Mouse (Mus musculus): ENCODE measurements around the gene Polr1e.
A peak's percentile ranks its signal among the peaks of the same experiment; 100 is the strongest.
"Not testable (repeated sequence)": the region's sequence is repeated elsewhere in the genome, so short reads cannot be mapped to it uniquely, and the experiment has no call there.

Polr1e gene

DNA sequence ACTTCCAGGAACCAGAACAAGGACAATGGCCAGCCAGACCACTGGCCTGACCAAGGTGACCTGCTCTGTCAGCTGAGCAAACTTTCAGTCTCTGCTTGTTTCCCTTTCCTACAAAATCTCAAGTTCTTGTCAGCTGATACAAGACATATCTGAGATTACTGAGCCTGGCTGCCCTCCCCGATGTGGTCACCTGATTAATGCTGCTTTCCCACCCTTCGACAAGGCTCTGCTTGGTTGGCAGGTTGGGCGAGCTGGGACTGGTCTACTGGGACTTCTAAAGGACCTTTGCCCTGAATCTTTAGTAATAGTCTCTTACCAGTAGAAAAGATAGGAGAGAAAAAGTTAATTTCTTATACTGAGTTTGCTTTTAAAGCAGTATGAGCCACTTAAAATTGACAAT lies 12.9 kb upstream of the Polr1e start:
- DNase-seq (ENCODE audit: low read depth, low spot score) = no peak

DNA sequence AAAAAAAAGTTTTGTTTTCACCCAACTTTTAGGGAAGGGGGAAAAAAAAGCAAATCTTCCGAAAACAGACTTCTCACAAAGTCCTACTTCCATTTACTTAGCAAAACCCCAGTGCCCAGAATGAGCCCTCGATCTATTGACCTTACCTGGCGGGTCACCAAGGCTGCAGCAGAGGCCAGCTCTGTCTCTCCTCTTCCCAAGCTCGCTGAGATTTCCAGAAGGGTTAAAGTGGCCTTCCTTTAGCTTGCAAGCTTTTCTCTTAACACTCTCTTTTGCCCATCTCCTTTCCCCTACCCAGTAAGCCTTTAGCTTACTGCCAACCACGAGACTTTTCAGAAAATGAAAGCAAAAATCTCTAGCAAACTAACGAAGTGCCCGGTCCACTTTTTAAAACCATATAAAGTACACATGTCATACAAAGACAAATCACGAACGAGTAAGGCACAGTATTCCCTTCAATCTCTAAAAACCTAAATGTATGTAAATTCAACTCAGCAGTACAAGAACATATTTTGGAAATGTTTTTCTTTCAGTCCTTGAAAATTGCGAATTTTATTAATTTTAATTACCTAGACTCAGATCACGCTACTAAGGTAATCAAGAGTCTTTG lies 7.5 kb upstream of the Polr1e start:
- DNase-seq (ENCODE audit: low read depth, low spot score) = no peak

- DNase-seq (ENCODE audit: low read depth, low spot score) = peak; percentile 75
Measured at GRCm38 (mm10) chr4:45011581-45012104, 6.7 kb upstream of the Polr1e start.

- DNase-seq (ENCODE audit: low read depth, low spot score) = peak; percentile 100
Measured at GRCm38 (mm10) chr4:45012105-45012975, 6.0 kb upstream of the Polr1e start, which contains the start of gene Zbtb5. Gene Zbtb5 (minus strand): TSS chr4:45012412.

- DNase-seq (ENCODE audit: low read depth, low spot score) = peak; percentile 72
Measured at GRCm38 (mm10) chr4:45013031-45013431, 5.4 kb upstream of the Polr1e start.

- DNase-seq (ENCODE audit: low read depth, low spot score) = no peak
Measured at GRCm38 (mm10) chr4:45013537-45013936, 4.8 kb upstream of the Polr1e start.

GRCm38 (mm10) chr4:45015615-45016014 lies 2.8 kb upstream of the Polr1e start:
- peak; percentile 66 for DNase-seq (ENCODE audit: low read depth, low spot score)

DNA sequence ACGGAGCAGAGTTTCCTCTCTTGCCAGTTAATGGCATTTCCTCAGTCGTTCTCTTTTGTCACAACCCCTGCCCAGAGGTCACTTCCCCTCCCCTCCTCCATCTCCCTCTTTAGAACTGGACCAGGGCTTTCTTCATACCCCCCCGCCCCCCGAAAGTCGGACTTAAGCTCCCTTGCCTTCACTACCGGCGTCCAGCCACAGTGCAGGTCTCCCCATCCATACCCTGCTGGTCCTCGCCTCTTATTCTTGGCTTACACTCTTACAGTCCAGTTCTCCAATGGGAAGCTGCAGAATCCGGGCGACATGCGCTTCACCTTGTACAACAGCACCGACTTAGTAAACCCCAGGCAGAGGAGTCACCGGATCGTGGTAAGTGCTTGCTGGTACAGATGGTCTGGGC lies 626 bp downstream of the Polr1e start:
- peak; percentile 15 for DNase-seq (ENCODE audit: low read depth, low spot score)

GRCm38 (mm10) chr4:45026459-45026858 lies 8.1 kb downstream of the Polr1e start:
- no peak for DNase-seq (ENCODE audit: low read depth, low spot score)

DNA sequence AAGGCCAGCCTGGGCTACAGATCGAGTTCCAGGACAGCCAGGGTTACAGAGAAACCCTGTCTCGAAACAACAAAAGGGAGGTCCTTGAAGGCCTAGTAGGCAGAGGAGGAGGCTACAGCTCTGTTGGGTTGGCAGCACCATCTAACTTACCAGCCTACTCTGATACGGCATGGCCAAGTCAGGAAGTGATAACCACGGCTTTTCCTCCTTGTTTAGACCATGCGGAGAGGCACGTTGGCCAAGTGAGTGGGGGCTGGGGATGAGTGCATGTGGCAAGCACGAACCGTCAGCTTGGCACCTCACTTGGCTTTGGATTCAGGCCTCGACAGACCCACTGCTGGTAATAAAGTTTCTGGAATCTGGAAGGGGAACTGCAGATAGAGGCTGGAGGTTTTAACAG lies 14.2 kb downstream of the Polr1e start:
- DNase-seq (ENCODE audit: low read depth, low spot score) = no peak

DNA sequence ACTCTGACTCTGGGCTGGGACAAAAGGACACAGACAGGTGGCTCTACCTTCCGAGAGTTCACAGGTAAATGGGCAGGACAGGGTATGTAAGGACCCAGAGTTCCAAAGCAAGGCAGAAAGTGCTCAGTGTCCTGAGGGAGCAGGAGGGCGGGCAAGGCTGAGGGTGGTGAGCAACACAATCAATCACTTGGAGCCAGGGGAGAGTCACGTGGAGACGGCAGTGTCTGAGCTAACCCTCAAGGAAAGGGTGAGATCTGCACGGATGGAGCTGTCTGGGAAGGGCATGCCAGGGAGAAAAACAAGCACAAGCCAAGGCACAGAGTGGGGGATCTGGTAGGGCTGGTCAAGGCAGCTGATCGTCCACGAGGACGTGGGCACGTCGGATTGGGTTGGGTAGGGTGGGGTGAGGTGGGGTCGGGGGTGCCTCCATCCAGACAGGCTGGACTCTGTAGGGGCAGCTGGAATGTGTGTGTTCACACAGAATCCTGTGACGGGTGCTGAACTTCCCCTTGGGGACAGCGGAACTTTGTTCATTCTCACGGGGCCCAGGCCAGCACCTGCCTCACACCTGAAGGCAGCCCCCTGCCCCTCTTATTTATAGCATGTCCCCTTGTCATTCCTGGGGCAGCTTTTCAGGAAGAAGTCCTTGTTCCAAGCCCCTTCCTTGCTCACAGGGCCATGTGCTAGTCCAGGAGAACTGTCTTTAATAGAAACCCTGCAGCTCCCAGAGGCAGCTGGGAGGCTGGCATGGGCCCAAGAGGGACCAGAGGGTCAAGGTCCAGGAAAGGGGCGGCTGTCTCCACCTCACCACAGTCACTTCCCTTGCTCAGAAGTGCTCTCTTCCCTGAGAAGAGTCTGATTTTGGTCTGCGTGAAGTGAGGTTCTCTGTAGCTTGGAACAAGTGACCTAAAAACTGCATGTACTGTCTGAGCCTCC lies 16.6 kb downstream of the Polr1e start:
- DNase-seq (ENCODE audit: low read depth, low spot score) = no peak

DNA sequence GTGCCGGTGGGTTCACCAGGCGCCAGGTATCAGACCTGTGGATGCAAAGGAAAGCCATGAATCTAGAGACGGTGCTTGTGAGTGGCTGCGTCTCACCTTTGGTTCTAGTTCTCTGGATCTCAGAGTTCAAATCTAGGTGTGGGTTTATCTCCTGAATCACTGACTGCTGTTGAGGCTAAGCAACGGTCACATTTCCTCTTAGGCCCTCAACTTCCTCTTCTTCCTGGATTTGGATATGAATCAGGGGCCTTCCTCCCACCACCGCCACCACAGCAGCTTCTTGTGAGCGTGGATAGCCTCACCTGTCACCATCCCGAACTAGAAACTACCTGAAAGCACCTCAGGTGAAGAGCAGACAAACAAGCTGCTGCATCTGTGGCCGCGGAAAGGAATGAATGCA lies 17.7 kb downstream of the Polr1e start:
- DNase-seq (ENCODE audit: low read depth, low spot score) = no peak

- DNase-seq (ENCODE audit: low read depth, low spot score) = no peak
Measured at GRCm38 (mm10) chr4:45036571-45036970, 18.2 kb downstream of the Polr1e start.

- no peak for DNase-seq (ENCODE audit: low read depth, low spot score)
Measured at GRCm38 (mm10) chr4:45037455-45038410, 19.4 kb downstream of the Polr1e start.

DNA sequence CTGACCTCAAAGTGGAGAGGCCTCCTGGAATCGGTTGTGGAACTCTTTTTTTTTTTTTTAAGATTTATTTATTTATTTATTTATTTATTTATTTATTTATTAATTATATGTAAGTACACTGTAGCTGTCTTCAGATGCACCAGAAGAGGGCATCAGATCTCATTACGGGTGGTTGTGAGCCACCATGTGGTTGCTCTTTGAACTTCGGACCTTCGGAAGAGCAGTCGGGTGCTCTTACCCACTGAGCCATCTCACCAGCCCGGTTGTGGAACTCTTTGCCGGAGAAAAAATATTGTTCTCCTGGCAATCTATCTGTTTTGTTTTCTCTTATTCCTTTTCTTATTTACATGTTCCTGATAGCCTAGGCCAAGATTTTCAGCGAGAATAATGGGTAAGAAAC lies 20.5 kb downstream of the Polr1e start:
- DNase-seq (ENCODE audit: low read depth, low spot score) = peak; percentile 31

DNA sequence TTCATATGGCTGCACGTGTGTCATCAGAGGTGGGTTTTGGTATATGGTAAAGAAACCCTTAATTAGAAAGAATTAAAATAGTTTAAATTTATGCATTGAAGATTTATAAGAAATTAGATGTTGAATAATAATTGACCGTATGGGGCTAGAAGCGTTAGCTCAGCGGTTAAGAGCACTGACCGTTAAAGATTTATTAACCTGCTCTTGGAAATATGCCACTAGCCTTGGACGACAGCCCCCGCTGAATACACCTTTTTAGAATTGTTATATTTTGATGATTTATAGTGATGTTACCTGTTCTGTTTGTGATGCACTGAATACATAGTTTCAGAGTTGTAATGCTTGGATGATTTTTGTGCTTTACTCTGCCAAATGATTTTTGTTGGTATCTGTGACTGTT lies 21.2 kb downstream of the Polr1e start:
- DNase-seq (ENCODE audit: low read depth, low spot score) = not testable (repeated sequence)

- DNase-seq (ENCODE audit: low read depth, low spot score) = no peak
Measured at GRCm38 (mm10) chr4:45040795-45041194, 22.4 kb downstream of the Polr1e start.

DNA sequence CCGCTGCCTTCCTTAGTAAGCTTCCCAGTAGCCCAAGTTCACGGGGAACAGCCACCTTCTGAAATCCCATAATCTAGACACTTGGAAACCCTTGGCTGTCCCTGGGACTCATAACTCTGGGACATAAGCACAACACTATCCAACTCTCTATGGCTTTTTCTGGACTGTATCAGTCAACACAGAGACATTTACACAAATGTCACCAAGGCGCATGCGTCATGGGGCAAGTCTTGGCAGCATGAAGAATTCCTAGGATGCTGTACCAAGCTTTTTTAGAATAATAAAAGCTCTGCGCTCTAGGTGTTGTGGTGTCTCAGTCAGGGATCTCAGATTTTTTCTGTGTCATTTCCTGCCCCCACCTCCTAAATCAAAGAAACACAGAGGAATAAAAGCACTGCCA lies 28.3 kb downstream of the Polr1e start:
- DNase-seq (ENCODE audit: low read depth, low spot score) = no peak

- DNase-seq (ENCODE audit: low read depth, low spot score) = no peak
Measured at GRCm38 (mm10) chr4:45047286-45047887, 29.0 kb downstream of the Polr1e start.

DNA sequence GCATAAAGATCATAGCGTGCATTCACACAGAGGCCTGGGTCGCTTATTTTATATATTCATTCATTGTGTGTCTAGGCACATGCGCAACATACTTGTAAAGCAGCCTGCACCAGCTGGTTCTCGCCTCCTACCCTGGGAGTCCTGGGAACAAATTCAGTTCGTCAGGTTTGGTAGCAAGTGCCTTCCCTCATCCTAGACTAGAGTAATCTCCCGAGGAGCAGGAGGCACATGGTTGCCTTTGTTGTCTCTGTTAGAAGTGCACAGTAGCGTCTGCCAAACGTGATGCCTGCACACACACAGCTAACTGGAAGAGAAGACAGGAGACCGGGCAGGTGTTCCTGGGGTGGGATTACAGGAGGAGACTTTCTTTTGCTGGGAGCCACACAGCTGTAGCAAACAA lies 29.6 kb downstream of the Polr1e start:
- DNase-seq (ENCODE audit: low read depth, low spot score) = no peak
